Mouse (Mus musculus) brain, embryonic 18.5 days (tissue): ENCODE results near the gene Zgrf1.

Experiments
- DNase-seq: peaks from one replicate; pipeline ENCODE4 v3.0.0-alpha.2; 2012; ENCODE audit warnings: low read depth, low spot score

Gene Zgrf1

GRCm38 (mm10) chr3:127552973-127553719 lies at the start of gene Zgrf1, which contains the start of gene Larp7:
TSS of gene Zgrf1 (plus strand) at chr3:127553489.
TSS of gene Larp7 (minus strand) at chr3:127553349.
- peak; percentile 97 for DNase-seq

GRCm38 (mm10) chr3:127507878-127508783 lies 45.2 kb upstream of the Zgrf1 start:
- DNase-seq = no peak

- no peak for DNase-seq
Measured at GRCm38 (mm10) chr3:127511786-127512746, 41.2 kb upstream of the Zgrf1 start.

- no peak for DNase-seq
Measured at GRCm38 (mm10) chr3:127512794-127513335, 40.4 kb upstream of the Zgrf1 start.

- no peak for DNase-seq
Measured at GRCm38 (mm10) chr3:127513699-127514098, 39.6 kb upstream of the Zgrf1 start.

GRCm38 (mm10) chr3:127515251-127515650 lies 38.0 kb upstream of the Zgrf1 start:
- DNase-seq = no peak

- DNase-seq = no peak
Measured at GRCm38 (mm10) chr3:127520300-127520699, 33.0 kb upstream of the Zgrf1 start.

GRCm38 (mm10) chr3:127521156-127521555 lies 32.1 kb upstream of the Zgrf1 start:
- no peak for DNase-seq

- DNase-seq = no peak
Measured at GRCm38 (mm10) chr3:127525188-127525819, 28.0 kb upstream of the Zgrf1 start.

GRCm38 (mm10) chr3:127527465-127528034 lies 25.7 kb upstream of the Zgrf1 start:
- no peak for DNase-seq

- DNase-seq = no peak
Measured at GRCm38 (mm10) chr3:127529210-127529609, 24.1 kb upstream of the Zgrf1 start.

- DNase-seq = no peak
Measured at GRCm38 (mm10) chr3:127529824-127530223, 23.5 kb upstream of the Zgrf1 start.

- DNase-seq = no peak
Measured at GRCm38 (mm10) chr3:127530293-127530692, 23.0 kb upstream of the Zgrf1 start.

GRCm38 (mm10) chr3:127539193-127539592 lies 14.1 kb upstream of the Zgrf1 start:
- DNase-seq = no peak

- no peak for DNase-seq
Measured at GRCm38 (mm10) chr3:127543976-127544375, 9.3 kb upstream of the Zgrf1 start.

GRCm38 (mm10) chr3:127544610-127545121 lies 8.6 kb upstream of the Zgrf1 start:
- no peak for DNase-seq

GRCm38 (mm10) chr3:127547882-127548281 lies 5.4 kb upstream of the Zgrf1 start:
- DNase-seq = no peak

- DNase-seq = no peak
Measured at GRCm38 (mm10) chr3:127552434-127552972, 786 bp upstream of the Zgrf1 start.

- DNase-seq = no peak
Measured at GRCm38 (mm10) chr3:127553720-127554043, 393 bp downstream of the Zgrf1 start.

GRCm38 (mm10) chr3:127554723-127555122 lies 1.4 kb downstream of the Zgrf1 start:
- no peak for DNase-seq
